Comparison of ENCODE assay signal across 14 mouse cellular contexts in genomic region chr5:26991587-26991986, GRCm38 (mm10).
A peak's percentile ranks its signal among the peaks of the same experiment; 100 is the strongest.
DNase-seq lines count a peak whose midpoint lies in the region; ATAC-seq lines count a peak whose summit lies in the region.
"Had no signal": no experiment of that assay in that cellular context is flagged by ENCODE, and none has a peak within 500 bp of the region (broad histone marks: within the 10 kb centered on the region; RNA-seq: fewer than 3 reads in every experiment).

No protein-coding gene starts in this region.

- no peaks in the 10 kb centered on the region for H3K36me3 ChIP-seq in neural tube, embryonic 11.5 days (ENCODE audit: control insufficient read depth, insufficient read depth, low read length)
- no peaks in the 10 kb centered on the region for H3K36me3 ChIP-seq in forebrain, embryonic 15.5 days
- no peaks in the 10 kb centered on the region for H3K36me3 ChIP-seq in midbrain, embryonic 11.5 days (ENCODE audit: control insufficient read depth, insufficient read depth, low read length)
- H3K36me3 ChIP-seq: liver, embryonic 12.5 days had no signal

- no peaks in the 10 kb centered on the region for H3K27me3 ChIP-seq in neural tube, embryonic 11.5 days (ENCODE audit: control insufficient read depth, insufficient read depth, low read length)
- no peaks in the 10 kb centered on the region for H3K27me3 ChIP-seq in forebrain, embryonic 15.5 days
- H3K27me3 ChIP-seq in midbrain, embryonic 11.5 days (ENCODE audit: control insufficient read depth, insufficient read depth, low read length), result no peaks in the 10 kb centered on the region
- H3K27me3 ChIP-seq: liver, embryonic 12.5 days had no signal

- H3K9me3 ChIP-seq in neural tube, embryonic 11.5 days (ENCODE audit: control insufficient read depth, low read length), result no peaks in the 10 kb centered on the region
- H3K9me3 ChIP-seq in forebrain, embryonic 15.5 days, result no peaks in the 10 kb centered on the region
- H3K9me3 ChIP-seq in midbrain, embryonic 11.5 days (ENCODE audit: control insufficient read depth, low read length), result no peaks in the 10 kb centered on the region
- H3K9me3 ChIP-seq: liver, embryonic 12.5 days had no signal

- no peaks in the 10 kb centered on the region for H3K4me1 ChIP-seq in neural tube, embryonic 11.5 days (ENCODE audit: control insufficient read depth, insufficient read depth, low read length)
- peaks cover 14% of the 10 kb centered on the region for H3K4me1 ChIP-seq in forebrain, embryonic 15.5 days
- peaks cover 13% of the 10 kb centered on the region for H3K4me1 ChIP-seq in midbrain, embryonic 11.5 days (ENCODE audit: control insufficient read depth, insufficient read depth, low read length)
- H3K4me1 ChIP-seq: liver, embryonic 12.5 days had no signal

- 9% methylated on average over 2 of the region's 2 CpGs for WGBS in neural tube, embryonic 11.5 days
- 2% methylated on average over 2 of the region's 2 CpGs for WGBS in forebrain, embryonic 15.5 days
- WGBS in midbrain, embryonic 11.5 days, result 10% methylated on average over 2 of the region's 2 CpGs

- no peak overlapping the region for H3K4me3 ChIP-seq in neural tube, embryonic 11.5 days (ENCODE audit: low read depth, low read length)
- H3K4me3 ChIP-seq in forebrain, embryonic 15.5 days, result no peak overlapping the region
- H3K4me3 ChIP-seq in midbrain, embryonic 11.5 days (ENCODE audit: low read depth, low read length), result no peak overlapping the region
- H3K4me3 ChIP-seq: liver, embryonic 12.5 days had no signal

- DNase-seq in neural tube, embryonic 11.5 days (ENCODE audit: low spot score), result peak; percentile 39
- DNase-seq in neural tube, embryonic 10.5 days (ENCODE audit: extremely low spot score, low spot score), result no peak
- DNase-seq in midbrain, embryonic 11.5 days (ENCODE audit: low spot score, missing footprints), result no peak
- no peak for DNase-seq in adrenal gland, postnatal 10 days
- DNase-seq in adrenal gland, adult (ENCODE audit: inconsistent age in 2 of 2, low spot score in 1 of 2), result no peak
- DNase-seq in cerebellum, adult 11 months, result no peak
- DNase-seq: cerebellum, adult 9-10 months; heart, adult 18-20 months; kidney, postnatal 10 days; lung, postnatal 36 days; right cerebral cortex, postnatal 4 days had no signal

- ATAC-seq in neural tube, embryonic 11.5 days (ENCODE audit: insufficient read depth, low FRiP score, low TSS enrichment), result peak; percentile 88
- peak; percentile 80 for ATAC-seq in forebrain, embryonic 15.5 days (replicated peaks)
- ATAC-seq in midbrain, embryonic 11.5 days (ENCODE audit: low FRiP score), result peak; percentile 89
- no peak for ATAC-seq in granulocyte monocyte progenitor cell, adult 5-6 weeks (replicated peaks; ENCODE audit: poor library complexity, severe bottlenecking)
- ATAC-seq: liver, embryonic 12.5 days had no signal

- H3K9ac ChIP-seq in neural tube, embryonic 11.5 days (ENCODE audit: low read length), result no peak overlapping the region
- no peak overlapping the region for H3K9ac ChIP-seq in forebrain, embryonic 15.5 days (replicated peaks)
- H3K9ac ChIP-seq in midbrain, embryonic 11.5 days (ENCODE audit: low read length), result no peak overlapping the region
- H3K9ac ChIP-seq: liver, embryonic 12.5 days had no signal

- no peak overlapping the region for H3K27ac ChIP-seq in neural tube, embryonic 11.5 days (ENCODE audit: low read depth, low read length)
- no peak overlapping the region; the same call in 1 of the 2 replicates for H3K27ac ChIP-seq in forebrain, embryonic 15.5 days (replicated peaks)
- peak overlapping the region; percentile 30; the same call in 1 of the 2 replicates for H3K27ac ChIP-seq in midbrain, embryonic 11.5 days (ENCODE audit: low read depth, low read length)
- H3K27ac ChIP-seq: liver, embryonic 12.5 days had no signal

- no peak overlapping the region for H3K4me2 ChIP-seq in neural tube, embryonic 11.5 days (ENCODE audit: low read depth)
- no peak overlapping the region for H3K4me2 ChIP-seq in forebrain, embryonic 15.5 days (replicated peaks)
- H3K4me2 ChIP-seq in midbrain, embryonic 11.5 days, result no peak overlapping the region
- H3K4me2 ChIP-seq: liver, embryonic 12.5 days had no signal
